Mouse (Mus musculus) cortical plate, adult 2 months (tissue): ENCODE measurements around the gene Myo16.

Experiments
- CTCF ChIP-seq: fragments of 200-500 bp; IDR thresholded peaks from 2 replicates; pipeline ENCODE4 v1.5.1; 2011; ENCODE audit warnings: mild to moderate bottlenecking, control low read depth, low read length; ENCODE audit not compliant: insufficient read depth; ENCODE audit errors: extremely low read depth
- POLR2A ChIP-seq: fragments of 200-500 bp; IDR thresholded peaks from 2 replicates; pipeline ENCODE4 v1.6.1; 2011; ENCODE audit warnings: mild to moderate bottlenecking, low read length, control low read depth; ENCODE audit not compliant: insufficient read depth; ENCODE audit errors: extremely low read depth

- TF ChIP-seq CTCF, result no peak
- TF ChIP-seq POLR2A, result no peak
Observed at GRCm38 (mm10) chr8:10418971-10419370, 265.3 kb downstream of the Myo16 start.
